Mouse (Mus musculus): ENCODE data around the gene Rfc1. TPM values are rescaled to one million over a fixed set of nuclear protein-coding genes. Genes with fewer than 3 reads are reported as not detected.

The Rfc1 gene
- total RNA-seq, 4 experiments from 2014 or later: 28.2 to 40.0 (median 37.1) TPM

Other genes with a start within 250 kb of the Rfc1 start
- gene Tmem156, start 243.5 kb downstream of the Rfc1 start, total RNA-seq (2022): under 1 TPM in 1 of 4 experiments, not detected in 3; 0.17 TPM
- 10 to 100 TPM; 13.0 to 16.0 (median 13.4) TPM for gene Klhl5, start 228.1 kb downstream of the Rfc1 start, total RNA-seq (2022)
- 1 to 10 TPM in 2 of 4 experiments, under 1 TPM in 2; 0.66 to 2.3 (median 1.2) TPM for gene Wdr19, start 136.0 kb downstream of the Rfc1 start, total RNA-seq (2022)
- under 1 TPM in 1 of 4 experiments, not detected in 3; 0.20 TPM for gene Klb, start 12.6 kb upstream of the Rfc1 start, total RNA-seq (2022)
- 100 to 1,000 TPM; 607 to 701 (median 666) TPM for gene Rpl9, start 55.8 kb upstream of the Rfc1 start, total RNA-seq (2022)
- 10 to 100 TPM; 48.0 to 56.8 (median 54.2) TPM for gene Lias, start 55.8 kb upstream of the Rfc1 start, total RNA-seq (2022)
- 10 to 100 TPM; 11.3 to 13.9 (median 12.7) TPM for gene Ugdh, start 100.3 kb upstream of the Rfc1 start, total RNA-seq (2022)
- 1 to 10 TPM in 2 of 4 experiments, not detected in 2; 3.1 to 6.3 TPM for gene Gm43552, start 157.2 kb upstream of the Rfc1 start, total RNA-seq (2022)
- gene Smim14, start 201.5 kb upstream of the Rfc1 start, total RNA-seq (2022): 100 to 1,000 TPM in 1 of 4 experiments, 10 to 100 TPM in 3; 92.2 to 104 (median 96.7) TPM
- 10 to 100 TPM; 51.6 to 68.1 (median 54.5) TPM for gene Ube2k, start 201.6 kb upstream of the Rfc1 start, total RNA-seq (2022)